Mouse (Mus musculus) MEL (cell line): ENCODE data around the gene Caskin1. TPM values are rescaled to one million over a fixed set of nuclear protein-coding genes. Genes with fewer than 3 reads are reported as not detected.

Source experiments
- DNase-seq: peaks from one replicate; pipeline ENCODE4 v3.0.0; 2011; ENCODE audit warnings: low read depth, low spot score
- H3K27ac ChIP-seq: 2 replicates; pipeline ENCODE4 v1.5.1; 2012; ENCODE audit warnings: low read depth, mild to moderate bottlenecking, control low read depth, low read length, moderate library complexity; ENCODE audit not compliant: control insufficient read depth
- H3K27me3 ChIP-seq, 2 experiments: fragments of 150-350 bp in 1 of 2; sonication (generic) in 1 of 2; 2 replicates each; pipeline ENCODE4 v1.6.1; 2012; ENCODE audit warnings: low read length in 2 of 2, mild to moderate bottlenecking in 2 of 2, improper control_type of control experiment in 1 of 2, moderate library complexity in 1 of 2; ENCODE audit not compliant: insufficient read depth in 2 of 2, control insufficient read depth in 1 of 2
- H3K36me3 ChIP-seq, 2 experiments: 2 replicates each; pipeline ENCODE4 v1.6.1; 2012 to 2014; ENCODE audit warnings: low read length in 2 of 2, improper control_type of control experiment in 1 of 2, inconsistent platforms in 1 of 2, mild to moderate bottlenecking in 1 of 2; ENCODE audit not compliant: insufficient read depth in 2 of 2, control insufficient read depth in 1 of 2
- H3K4me1 ChIP-seq, 2 experiments: fragments of 150-350 bp in 1 of 2; sonication (generic) in 1 of 2; 2 replicates each; pipeline ENCODE4 v1.6.1; 2012; ENCODE audit warnings: low read length in 2 of 2, improper control_type of control experiment in 1 of 2, mild to moderate bottlenecking in 1 of 2; ENCODE audit not compliant: insufficient read depth in 2 of 2, control insufficient read depth in 1 of 2
- H3K4me3 ChIP-seq, 2 experiments: fragments of 150-350 bp in 1 of 2; sonication (generic) in 1 of 2; 2 replicates each; pipeline ENCODE4 v1.5.1; 2012; ENCODE audit warnings: low read depth in 2 of 2, low read length in 2 of 2, mild to moderate bottlenecking in 2 of 2, moderate library complexity in 2 of 2, control low read depth in 1 of 2, improper control_type of control experiment in 1 of 2; ENCODE audit not compliant: control insufficient read depth in 1 of 2, insufficient read depth in 1 of 2
- H3K79me2 ChIP-seq: 2 replicates; pipeline ENCODE4 v1.6.1; 2012; ENCODE audit warnings: mild to moderate bottlenecking, low read length, moderate library complexity; ENCODE audit not compliant: control insufficient read depth, poor library complexity, insufficient read depth
- H3K9ac ChIP-seq: 2 replicates; pipeline ENCODE4 v1.6.1; 2012; ENCODE audit warnings: low read depth, mild to moderate bottlenecking, control low read depth, low read length, moderate library complexity; ENCODE audit not compliant: control insufficient read depth, poor library complexity, severe bottlenecking
- H3K9me3 ChIP-seq: fragments of 150-350 bp; sonication (generic); replicated peaks from 2 replicates; pipeline ENCODE4 v1.6.1; 2012; ENCODE audit warnings: mild to moderate bottlenecking, low read length, improper control_type of control experiment, moderate library complexity; ENCODE audit not compliant: insufficient read depth
- BHLHE40 ChIP-seq: IDR thresholded peaks from 2 replicates; pipeline ENCODE4 v1.6.1; 2012; ENCODE audit warnings: low read depth, mild to moderate bottlenecking, inconsistent platforms, low read length, improper control_type of control experiment, borderline replicate concordance
- CHD1 ChIP-seq: IDR thresholded peaks from 2 replicates; pipeline ENCODE4 v1.6.1; 2012; ENCODE audit warnings: low read depth, mild to moderate bottlenecking, inconsistent platforms, low read length, improper control_type of control experiment
- CTCF ChIP-seq, 3 experiments: IDR thresholded peaks in 2 of 3; conservative IDR thresholded peaks in 1 of 3; 2 replicates each; pipeline ENCODE4 v1.5.1; 2011 to 2012; ENCODE audit warnings: low read length in 3 of 3, low read depth in 2 of 3, mild to moderate bottlenecking in 2 of 3, improper control_type of control experiment in 1 of 3, inconsistent platforms in 1 of 3, mixed read lengths in 1 of 3, moderate library complexity in 1 of 3; ENCODE audit not compliant: control insufficient read depth in 1 of 3, insufficient read depth in 1 of 3, poor library complexity in 1 of 3, severe bottlenecking in 1 of 3
- E2F4 ChIP-seq: IDR thresholded peaks from 2 replicates; pipeline ENCODE4 v1.6.1; 2011; ENCODE audit warnings: low read depth, low read length, improper control_type of control experiment, borderline replicate concordance
- ELF1 ChIP-seq: IDR thresholded peaks from 2 replicates; pipeline ENCODE4 v1.6.1; 2014; ENCODE audit warnings: low read depth, mild to moderate bottlenecking, inconsistent platforms, low read length, improper control_type of control experiment, moderate library complexity
- EP300 ChIP-seq, 2 experiments: IDR thresholded peaks; 2 replicates each; pipeline ENCODE4 v1.6.1; 2011; ENCODE audit warnings: improper control_type of control experiment in 2 of 2, low read length in 2 of 2, low read depth in 1 of 2, mild to moderate bottlenecking in 1 of 2
- HCFC1 ChIP-seq: IDR thresholded peaks from 2 replicates; pipeline ENCODE4 v1.6.1; 2012; ENCODE audit warnings: low read depth, mild to moderate bottlenecking, inconsistent platforms, low read length, improper control_type of control experiment, moderate library complexity
- MAZ ChIP-seq: IDR thresholded peaks from 2 replicates; pipeline ENCODE4 v1.6.1; 2012; ENCODE audit warnings: low read depth, mild to moderate bottlenecking, inconsistent platforms, low read length, improper control_type of control experiment
- MYC ChIP-seq: IDR thresholded peaks from 2 replicates; pipeline ENCODE4 v1.6.1; 2011; ENCODE audit warnings: low read depth, mild to moderate bottlenecking, low read length, improper control_type of control experiment, moderate library complexity
- NRF1 ChIP-seq: IDR thresholded peaks from 2 replicates; pipeline ENCODE4 v1.6.1; 2014; ENCODE audit warnings: low read depth, mild to moderate bottlenecking, inconsistent platforms, low read length, improper control_type of control experiment, moderate library complexity; ENCODE audit not compliant: poor library complexity, insufficient read depth, severe bottlenecking
- POLR2AphosphoS2 ChIP-seq: IDR thresholded peaks from 2 replicates; pipeline ENCODE4 v1.6.1; 2011; ENCODE audit warnings: low read length, improper control_type of control experiment
- SIN3A ChIP-seq: IDR thresholded peaks from 2 replicates; pipeline ENCODE4 v1.6.1; 2012; ENCODE audit warnings: low read length, improper control_type of control experiment, inconsistent platforms
- TAL1 ChIP-seq: IDR thresholded peaks from 2 replicates; pipeline ENCODE4 v1.6.1; 2012; ENCODE audit warnings: mild to moderate bottlenecking, inconsistent platforms, low read length, moderate library complexity, mixed read lengths
- TBP ChIP-seq: IDR thresholded peaks from 2 replicates; pipeline ENCODE4 v1.8.0; 2011; ENCODE audit warnings: low read depth, low read length, improper control_type of control experiment
- UBTF ChIP-seq: IDR thresholded peaks from 2 replicates; pipeline ENCODE4 v1.6.1; 2012; ENCODE audit warnings: low read depth, mild to moderate bottlenecking, inconsistent platforms, low read length, improper control_type of control experiment, moderate library complexity, borderline replicate concordance; ENCODE audit not compliant: insufficient read depth
- USF1 ChIP-seq: IDR thresholded peaks from 2 replicates; pipeline ENCODE4 v1.6.1; 2014; ENCODE audit warnings: low read depth, mild to moderate bottlenecking, inconsistent platforms, low read length, improper control_type of control experiment, moderate library complexity
- ZC3H11A ChIP-seq: IDR thresholded peaks from 2 replicates; pipeline ENCODE4 v1.6.1; 2012; ENCODE audit warnings: low read depth, mild to moderate bottlenecking, inconsistent platforms, low read length, improper control_type of control experiment
- ZKSCAN1 ChIP-seq: IDR thresholded peaks from 2 replicates; pipeline ENCODE4 v1.6.1; 2012; ENCODE audit warnings: low read depth, mild to moderate bottlenecking, inconsistent platforms, low read length, improper control_type of control experiment, moderate library complexity
- polyA plus RNA-seq, 2 experiments: library from polyadenylated mRNA; stranded (reverse) in 1 of 2; unstranded in 1 of 2; fragments of >175 nt in 1 of 2; fragments of >200 nt in 1 of 2; gene quantifications; 2 replicates each; pipeline versions ENCODE4 v1.2.1 to v1.2.4; 2012; ENCODE audit warnings: low replicate concordance in 2 of 2, low read depth in 1 of 2; ENCODE audit not compliant: insufficient read length in 2 of 2, insufficient read depth in 1 of 2, missing spikeins in 1 of 2
- total RNA-seq: library from RNA; depleted of rRNA; stranded (reverse); fragments of 300-350 nt; gene quantifications from 2 replicates; pipeline ENCODE4 v1.2.3, GENCODE M21; 2012

Gene Caskin1
- total and polyA plus RNA-seq, 3 experiments, result 0.04 to 0.38 TPM; not detected in 1

- no peak for DNase-seq
- Histone ChIP-seq H3K4me3 (no peak overlapping the region), H3K9me3 (no peaks in the 10 kb centered on the region), H3K79me2 (no peaks in the 10 kb centered on the region), H3K36me3 (no peaks in the 10 kb centered on the region), H3K27me3 (0 out of 4 replicates have a peak, but pooled peaks cover 0 to 1% of the 10 kb centered on the region in 2 experiments), H3K27ac (no peak overlapping the region), H3K4me1 (no peaks in the 10 kb centered on the region), H3K9ac (no peak overlapping the region)
- TF ChIP-seq HCFC1 (no peak), E2F4 (no peak), MAZ (no peak), EP300 (IDR thresholded peaks at IDR 0.05; ENCODE audit: low read depth in 1 of 2, low read length in 2 of 2) (no peak), CHD1 (no peak), BHLHE40 (no peak)
These were observed 7.0 kb downstream of the Caskin1 start for GRCm38 (mm10) chr17:24495443-24495842.

GRCm38 (mm10) chr17:24496026-24496425 is 7.6 kb downstream of the Caskin1 start:
- no peak for TF ChIP-seq HCFC1
- TF ChIP-seq EP300 (IDR thresholded peaks at IDR 0.05; ENCODE audit: low read depth in 1 of 2, low read length in 2 of 2), result no peak
- no peak for TF ChIP-seq MYC
- TF ChIP-seq POLR2AphosphoS2, result no peak
- TF ChIP-seq NRF1, result no peak
- no peak for TF ChIP-seq UBTF
- no peak for TF ChIP-seq TBP
- no peak for TF ChIP-seq MAZ
- TF ChIP-seq CHD1, result no peak
- no peak for TF ChIP-seq USF1
- TF ChIP-seq ZC3H11A, result no peak
- no peak for TF ChIP-seq ZKSCAN1
- Histone ChIP-seq H3K27me3 (no peaks in the 10 kb centered on the region), H3K36me3 (no peaks in the 10 kb centered on the region)

GRCm38 (mm10) chr17:24502208-24502607 is 13.8 kb downstream of the Caskin1 start:
- H3K27ac ChIP-seq, result no peak overlapping the region
- H3K9me3 ChIP-seq, result no peaks in the 10 kb centered on the region
- DNase-seq, result peak; percentile 31
- TF ChIP-seq ZC3H11A (no peak), POLR2AphosphoS2 (no peak), SIN3A (no peak), UBTF (no peak), ELF1 (no peak), CTCF (IDR thresholded peaks at IDR 0.05 in 2 of 3, conservative IDR thresholded peaks at IDR 0.05 in 1 of 3; ENCODE audit: control insufficient read depth in 1 of 3, insufficient read depth in 1 of 3, low read depth in 2 of 3, low read length in 3 of 3, poor library complexity in 1 of 3, severe bottlenecking in 1 of 3) (peak; percentile 16 to 31 (median 21); a peak in 4 of 6 replicates), ZKSCAN1 (no peak), TAL1 (no peak)
- H3K27me3 ChIP-seq, result no peaks in the 10 kb centered on the region
- no peak overlapping the region for H3K9ac ChIP-seq
- H3K36me3 ChIP-seq, result no peaks in the 10 kb centered on the region
- no peak overlapping the region for H3K4me3 ChIP-seq
- H3K79me2 ChIP-seq, result no peaks in the 10 kb centered on the region
- H3K4me1 ChIP-seq, result no peaks in the 10 kb centered on the region

More at GRCm38 (mm10) chr17:24496026-24496425, 7.6 kb downstream of the Caskin1 start:
- DNase-seq, result no peak
- Histone ChIP-seq H3K27ac (no peak overlapping the region), H3K79me2 (no peaks in the 10 kb centered on the region), H3K4me1 (no peaks in the 10 kb centered on the region), H3K9me3 (no peaks in the 10 kb centered on the region), H3K9ac (no peak overlapping the region), H3K4me3 (no peak overlapping the region)
